Mouse (Mus musculus): ENCODE measurements at regions not wholly inside any gene's neighbourhood (a gene's known extent, or its start where the extent isn't known, plus 50 kb on each side); places are given as distances from the start of the nearest gene placed in this dataset.

- intact Hi-C loops (cut with DNase I) = no loop called here
- no peak for DNase-seq (ENCODE audit: low spot score in 2 of 2)
Measured at GRCm38 (mm10) chr6:72037639-72038038, 59.8 kb upstream of the St3gal5 start.

DNA sequence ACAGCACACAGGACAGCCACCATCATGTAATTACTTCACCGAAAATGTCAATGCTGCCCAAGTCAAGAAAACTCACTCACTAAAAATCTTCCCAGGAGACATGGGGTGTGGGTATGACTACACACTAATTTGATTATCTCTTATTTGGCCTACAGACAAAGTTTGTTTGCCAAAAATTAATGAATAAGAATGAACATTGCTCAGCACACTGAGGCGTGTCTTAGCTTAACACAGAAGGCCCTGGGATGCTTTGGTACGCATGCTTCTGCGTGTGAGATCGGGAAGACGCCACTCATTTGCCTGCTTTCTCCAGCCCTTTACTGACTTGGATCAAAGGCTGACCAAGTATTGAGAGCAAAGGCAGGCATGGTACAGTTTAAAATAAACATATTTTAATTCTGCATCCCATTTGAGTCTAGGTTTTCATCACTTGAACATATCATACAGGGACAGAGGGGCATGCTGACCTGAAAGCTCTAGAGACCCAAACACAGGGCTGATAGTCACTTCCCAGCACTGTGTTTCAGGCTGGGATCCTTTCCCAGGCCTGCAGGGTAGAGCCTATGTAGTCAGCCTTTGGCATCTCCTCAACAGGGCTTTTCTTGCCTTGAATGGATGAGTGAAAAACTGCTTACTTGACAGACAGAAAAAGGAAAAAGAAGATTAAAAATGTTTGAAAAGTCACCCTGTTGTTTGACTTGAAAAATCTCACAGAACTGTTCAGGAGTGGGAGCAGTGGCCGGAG is 53.3 kb upstream of the St3gal5 start:
- DNase-seq (ENCODE audit: low spot score in 2 of 2) = no peak
- intact Hi-C loops (cut with DNase I) = loop anchor here (2.0 kb wide), 1 partner anchor 17 kb away; no protein-coding TSS in a partner anchor
